In genomic region chr10:87488429-87489145, GRCm38 (mm10) we compare ENCODE assay signal across 8 mouse cellular contexts. TPM values are rescaled to one million over a fixed set of nuclear protein-coding genes. Genes with fewer than 3 reads are reported as not detected.
DNase-seq lines count a peak whose midpoint lies in the region; ATAC-seq lines count a peak whose summit lies in the region.

No protein-coding gene starts in this region.

- no peaks in the 10 kb centered on the region for H3K9me3 ChIP-seq in hindbrain, embryonic 13.5 days
- no peaks in the 10 kb centered on the region for H3K9me3 ChIP-seq in midbrain, embryonic 15.5 days

- ATAC-seq in hindbrain, embryonic 13.5 days (ENCODE audit: low FRiP score), result peak; percentile 65
- peak; percentile 71 for ATAC-seq in midbrain, embryonic 15.5 days (replicated peaks)

- peaks cover 64% of the 10 kb centered on the region for H3K4me1 ChIP-seq in hindbrain, embryonic 13.5 days (replicated peaks)
- H3K4me1 ChIP-seq in midbrain, embryonic 15.5 days, result peaks cover 61% of the 10 kb centered on the region

- peaks cover 19% of the 10 kb centered on the region for H3K27me3 ChIP-seq in hindbrain, embryonic 13.5 days
- H3K27me3 ChIP-seq in midbrain, embryonic 15.5 days (replicated peaks), result no peaks in the 10 kb centered on the region

- WGBS in hindbrain, embryonic 13.5 days, result under 1% methylated on average over 16 of the region's 16 CpGs
- 1% methylated on average over 16 of the region's 16 CpGs for WGBS in midbrain, embryonic 15.5 days

- peak overlapping the region; percentile 91 for H3K27ac ChIP-seq in hindbrain, embryonic 13.5 days
- peak overlapping the region; percentile 81 for H3K27ac ChIP-seq in midbrain, embryonic 15.5 days

- peak; percentile 30 for DNase-seq in kidney, postnatal 10 days
- no peak for DNase-seq in kidney, adult 11 months
- DNase-seq in brain, adult 2 months (ENCODE audit: low read depth, low spot score), result peak; percentile 75
- DNase-seq in gastrocnemius, postnatal 36 days, result no peak
- DNase-seq in natural killer cell, adult 2 months (ENCODE audit: low spot score in 2 of 2), result no peak
- no peak for DNase-seq in heart, postnatal 25 days (ENCODE audit: low spot score)

- intact Hi-C loops in gastrocnemius, postnatal 36 days (cut with DNase I), result no loop called here
- intact Hi-C loops in heart, postnatal 25 days (cut with DNase I), result no loop called here

- peak overlapping the region; percentile 50 for H3K4me2 ChIP-seq in hindbrain, embryonic 13.5 days
- H3K4me2 ChIP-seq in midbrain, embryonic 15.5 days, result peak overlapping the region; percentile 49

- H3K9ac ChIP-seq in hindbrain, embryonic 13.5 days, result peak overlapping the region; percentile 36; the same call in 1 of the 2 replicates
- peak overlapping the region; percentile 23 for H3K9ac ChIP-seq in midbrain, embryonic 15.5 days

- H3K4me3 ChIP-seq in hindbrain, embryonic 13.5 days, result peak overlapping the region; percentile 16
- H3K4me3 ChIP-seq in midbrain, embryonic 15.5 days, result peak overlapping the region; percentile 28

- no peaks in the 10 kb centered on the region for H3K36me3 ChIP-seq in hindbrain, embryonic 13.5 days
- no peaks in the 10 kb centered on the region for H3K36me3 ChIP-seq in midbrain, embryonic 15.5 days (replicated peaks)

RNA-seq across cellular contexts. Expression of gene Ascl1, which starts 4.9 kb away (rescaled TPM):
- 15.1 and 15.7 TPM in 2 replicates for polyA plus RNA-seq in hindbrain, embryonic 13.5 days (2015; fragmentation: Nextera tagmentation; extraction: Ambion mirVana)
- polyA plus RNA-seq in midbrain, embryonic 15.5 days (2015; fragmentation: Nextera tagmentation; extraction: Ambion mirVana), result 12.6 and 15.6 TPM in 2 replicates
- not detected for total RNA-seq in gastrocnemius, postnatal 36 days (2021)
- total RNA-seq in heart, postnatal 25 days (2021), result not detected

RNA-seq across cellular contexts. Expression of gene Pah, which starts 33.0 kb away (rescaled TPM):
- polyA plus RNA-seq in hindbrain, embryonic 13.5 days (2015; fragmentation: Nextera tagmentation; extraction: Ambion mirVana), result not detected in 2 replicates
- not detected in 2 replicates for polyA plus RNA-seq in midbrain, embryonic 15.5 days (2015; fragmentation: Nextera tagmentation; extraction: Ambion mirVana)
- not detected for total RNA-seq in gastrocnemius, postnatal 36 days (2021)
- 1 to 10 TPM; 1.5 to 1.8 TPM for total RNA-seq in heart, postnatal 25 days (2021)

Comparison
In these comparisons a context has a peak if more than half of its experiments do, and no peak if none do; other contexts are left out.
1. DNase-seq: peak in kidney, postnatal 10 days (single experiment) and brain, adult 2 months (single experiment); none in kidney, adult 11 months (single experiment), gastrocnemius, postnatal 36 days (0 of 2), natural killer cell, adult 2 months (0 of 2) and heart, postnatal 25 days (single experiment).